Mouse (Mus musculus) kidney, adult 2 months (tissue): ENCODE results near the gene Etv4.

Source experiments
- CTCF ChIP-seq: fragments of 200-500 bp; conservative IDR thresholded peaks from 2 replicates; pipeline ENCODE4 v1.5.1; 2011; ENCODE audit warnings: low read depth, mild to moderate bottlenecking, control low read depth, low read length, moderate library complexity, mixed read lengths; ENCODE audit not compliant: insufficient read depth, insufficient read length
- POLR2A ChIP-seq: fragments of 200-500 bp; IDR thresholded peaks from one replicate; pipeline ENCODE4 v1.6.1; 2011; ENCODE audit warnings: low read depth, low read length, control low read depth

DNA sequence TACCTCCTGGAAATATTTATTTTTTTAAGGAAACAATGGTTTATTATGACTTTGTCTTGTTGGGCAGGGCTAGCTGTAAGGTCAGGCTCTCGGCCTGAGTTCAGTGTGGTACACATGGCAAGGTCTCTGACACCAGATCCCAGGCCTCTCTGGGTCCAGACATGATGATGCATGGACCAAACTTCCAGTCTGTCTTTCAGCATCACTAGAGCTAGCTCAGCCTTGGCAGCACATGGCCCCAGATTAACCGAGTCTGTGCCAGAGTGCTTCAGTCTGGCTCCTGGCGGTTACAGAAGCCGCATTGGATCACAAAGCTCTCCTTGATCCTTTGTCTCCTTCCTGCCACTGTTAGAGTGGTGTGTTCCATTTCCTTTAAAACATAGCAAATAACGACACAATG, 17.8 kb downstream of the Etv4 start:
- TF ChIP-seq CTCF, result no peak
- TF ChIP-seq POLR2A, result no peak
